Mouse (Mus musculus): ENCODE results near the gene Mpp6.

GRCm38 (mm10) chr6:50215986-50216385 lies 105.9 kb downstream of the Mpp6 start:
- TF ChIP-seq CTCF (conservative IDR thresholded peaks at IDR 0.05; ENCODE audit: insufficient read depth, insufficient read length, low read depth, low read length): no peak
- TF ChIP-seq POLR2A (IDR thresholded peaks at IDR 0.05; ENCODE audit: low read depth, low read length): no peak

Data from kidney, adult 2 months (tissue).